Mouse (Mus musculus) neural tube, embryonic 14.5 days (tissue): ENCODE results near the gene Zfp984. TPM values are rescaled to one million over a fixed set of nuclear protein-coding genes. Genes with fewer than 3 reads are reported as not detected.
"Not testable (repeated sequence)": the region's sequence is repeated elsewhere in the genome, so short reads cannot be mapped to it uniquely, and the experiment has no call there.

ENCODE experiments used
- ATAC-seq: fragments of 200-750 bp; cut with Nextera tagmentation; 2 replicates; pipeline ENCODE4 v1.8.0; 2017; ENCODE audit warnings: low read depth, mild to moderate bottlenecking, moderate TSS enrichment, moderate library complexity
- H3K27ac ChIP-seq: fragments of 300-500 bp; sonication (generic); 2 replicates; pipeline ENCODE4 v1.5.1; 2014; ENCODE audit warnings: low read depth, mild to moderate bottlenecking, control low read depth, low read length, moderate library complexity, mixed read lengths
- H3K27me3 ChIP-seq: fragments of 300-500 bp; sonication (generic); 2 replicates; pipeline ENCODE4 v1.6.1; 2014; ENCODE audit warnings: low read length; ENCODE audit not compliant: control insufficient read depth, insufficient read depth
- H3K36me3 ChIP-seq: fragments of 300-500 bp; sonication (generic); 2 replicates; pipeline ENCODE4 v1.6.1; 2014; ENCODE audit warnings: low read length, mixed read lengths; ENCODE audit not compliant: control insufficient read depth, insufficient read depth
- H3K4me1 ChIP-seq: fragments of 300-500 bp; sonication (generic); 2 replicates; pipeline ENCODE4 v1.6.1; 2014; ENCODE audit warnings: low read length; ENCODE audit not compliant: control insufficient read depth, insufficient read depth
- H3K4me2 ChIP-seq: fragments of 300-500 bp; sonication (generic); 2 replicates; pipeline ENCODE4 v1.6.1; 2014; ENCODE audit warnings: mild to moderate bottlenecking, low read depth, low read length, control low read depth
- H3K4me3 ChIP-seq: fragments of 300-500 bp; sonication (generic); 2 replicates; pipeline ENCODE4 v1.5.1; 2014; ENCODE audit warnings: low read depth, low read length, control low read depth, mixed read lengths
- H3K9ac ChIP-seq: fragments of 300-500 bp; sonication (generic); replicated peaks from 2 replicates; pipeline ENCODE4 v1.6.1; 2014; ENCODE audit warnings: low read depth, mild to moderate bottlenecking, control low read depth, low read length, mixed read lengths
- H3K9me3 ChIP-seq: fragments of 300-500 bp; sonication (generic); 2 replicates; pipeline ENCODE4 v1.6.1; 2016; ENCODE audit warnings: low read length; ENCODE audit not compliant: control insufficient read depth
- WGBS: fragments of 180-500 bp; shearing (Covaris S2); extraction: QIAGEN DNeasy Blood & Tissue Kit; methylation state at CpG from one replicate; pipeline ENCODE4 v1.1.7; 2014; 5-methylcytosine and 5-hydroxymethylcytosine counted together
- polyA plus RNA-seq: library from polyadenylated mRNA; unstranded; fragments of >200 nt; fragmentation: Nextera tagmentation; extraction: Ambion mirVana; gene quantifications from 2 replicates; pipeline ENCODE4 v1.2.1, GENCODE M21; 2014

The Zfp984 gene
- polyA plus RNA-seq, 1 experiment from 2014 or later = 5.3 TPM

DNA sequence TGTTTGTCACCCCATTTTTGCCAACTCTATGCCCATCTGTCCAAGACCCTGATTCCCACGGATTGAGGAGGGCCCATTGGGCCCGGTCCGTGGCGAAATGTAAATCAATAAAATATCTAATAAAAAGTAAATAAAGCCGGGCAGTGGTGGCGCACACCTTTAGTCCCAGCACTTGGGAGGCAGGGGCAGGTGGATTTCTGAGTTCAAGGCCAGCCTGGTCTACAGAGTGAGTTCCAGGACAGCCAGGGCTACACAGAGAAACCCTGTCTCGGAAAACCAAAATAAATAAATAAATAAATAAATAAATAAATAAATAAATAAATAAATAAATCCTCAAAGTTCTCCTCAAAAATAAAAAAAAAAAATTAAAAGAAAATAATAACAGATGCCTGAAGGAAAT, 10.1 kb upstream of the Zfp984 start:
- H3K27me3 ChIP-seq, H3K4me1 ChIP-seq, H3K4me3 ChIP-seq, H3K9ac ChIP-seq, ATAC-seq, H3K4me2 ChIP-seq, H3K27ac ChIP-seq, H3K36me3 ChIP-seq: not testable (repeated sequence)
- H3K9me3 ChIP-seq = peaks cover 16% of the 10 kb centered on the region
- WGBS = 84% methylated on average over 7 of the region's 7 CpGs

DNA sequence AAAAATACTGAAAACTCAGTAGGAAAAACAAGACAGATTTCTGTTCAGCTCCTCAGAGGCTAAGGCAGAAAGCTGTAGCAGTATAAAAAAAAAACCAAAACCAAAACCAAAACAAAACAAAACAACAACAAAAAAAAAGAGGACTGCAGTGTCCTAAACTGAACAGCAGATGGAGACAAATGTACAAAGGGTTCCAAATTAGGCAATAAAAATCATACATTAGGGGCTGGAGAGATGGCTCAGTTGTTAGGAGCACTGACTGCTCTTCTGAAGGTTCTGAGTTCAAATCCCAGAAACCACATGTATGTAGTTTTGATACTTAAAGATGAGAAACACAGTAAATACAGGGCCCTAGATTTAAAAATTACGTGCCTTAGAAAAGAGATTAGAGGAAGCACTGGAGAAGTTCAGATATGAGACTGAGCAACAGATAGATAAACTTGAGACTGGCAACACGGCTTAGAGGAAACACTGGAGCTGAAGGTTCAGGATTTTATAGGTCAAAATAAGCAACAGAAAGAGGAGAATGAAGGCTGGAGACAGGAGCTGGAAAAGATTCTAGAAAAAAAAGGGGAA, 5.1 kb upstream of the Zfp984 start:
- Histone ChIP-seq H3K4me3 (no peak overlapping the region), H3K9me3 (no peaks in the 10 kb centered on the region), H3K27ac (no peak overlapping the region), H3K9ac (no peak overlapping the region), H3K36me3 (no peaks in the 10 kb centered on the region), H3K4me1 (no peaks in the 10 kb centered on the region), H3K4me2 (no peak overlapping the region), H3K27me3 (no peaks in the 10 kb centered on the region)
- no peak for ATAC-seq
- whole genome bisulfite sequencing = 86% methylated on average over 2 of the region's 2 CpGs

DNA sequence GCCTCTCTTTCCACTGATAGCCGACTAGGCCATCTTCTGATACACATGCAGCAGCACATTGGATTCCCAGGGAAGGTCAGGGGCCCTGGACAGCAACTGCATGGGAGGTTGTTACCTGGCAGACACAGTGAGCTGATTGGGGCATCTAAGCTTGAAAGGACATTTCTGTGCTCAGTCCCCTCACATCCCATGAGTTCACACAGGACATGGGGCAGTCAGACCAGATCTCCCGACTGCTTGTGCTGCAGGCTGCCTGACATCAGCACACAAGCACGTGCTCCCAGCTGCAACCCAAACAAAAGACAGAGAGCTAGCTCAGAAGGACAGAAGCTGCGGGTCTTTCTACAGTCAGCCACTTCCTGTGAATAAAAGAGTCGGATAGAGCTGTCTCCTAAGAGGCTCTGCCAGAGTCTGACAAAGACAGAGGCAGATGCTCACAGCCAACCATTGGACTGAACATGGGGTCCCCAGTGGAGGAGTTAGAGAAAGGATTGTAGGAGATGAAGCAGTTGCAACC, 3.7 kb upstream of the Zfp984 start:
- H3K9me3 ChIP-seq = no peaks in the 10 kb centered on the region
- H3K36me3 ChIP-seq = no peaks in the 10 kb centered on the region
- H3K4me2 ChIP-seq = no peak overlapping the region
- no peak overlapping the region for H3K27ac ChIP-seq
- no peak overlapping the region for H3K9ac ChIP-seq
- H3K4me3 ChIP-seq = no peak overlapping the region
- no peak; the same call in 1 of the 2 replicates for ATAC-seq
- no peaks in the 10 kb centered on the region for H3K27me3 ChIP-seq
- no peaks in the 10 kb centered on the region for H3K4me1 ChIP-seq
- 54% methylated on average over 5 of the region's 5 CpGs for WGBS

DNA sequence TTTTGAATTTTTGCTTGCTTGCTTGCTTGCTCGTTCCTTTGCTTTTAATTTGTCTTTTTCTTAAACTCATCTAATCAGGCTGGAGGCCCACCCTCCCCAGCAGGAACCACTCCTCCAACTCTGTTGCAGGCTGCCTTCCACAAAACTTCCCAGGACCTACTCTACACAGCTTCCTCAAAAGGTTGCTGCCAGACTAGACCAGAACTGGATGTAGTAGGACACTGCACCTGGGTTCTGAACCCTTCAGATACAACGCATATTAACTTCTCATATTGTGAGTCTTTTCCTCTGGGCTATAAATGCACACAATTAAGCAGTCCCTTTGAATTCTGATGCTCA, 347 bp upstream of the Zfp984 start:
- not testable (repeated sequence) for H3K27ac ChIP-seq, ATAC-seq, H3K9ac ChIP-seq, H3K4me1 ChIP-seq, H3K27me3 ChIP-seq, H3K9me3 ChIP-seq, H3K36me3 ChIP-seq
- peak overlapping the region; percentile 50; the same call in 1 of the 2 replicates for H3K4me2 ChIP-seq
- 0 out of 2 replicates have a peak overlapping the region, but pooled peaks have one; percentile 25 for H3K4me3 ChIP-seq
- WGBS = 47% methylated on average over 2 of the region's 2 CpGs

DNA sequence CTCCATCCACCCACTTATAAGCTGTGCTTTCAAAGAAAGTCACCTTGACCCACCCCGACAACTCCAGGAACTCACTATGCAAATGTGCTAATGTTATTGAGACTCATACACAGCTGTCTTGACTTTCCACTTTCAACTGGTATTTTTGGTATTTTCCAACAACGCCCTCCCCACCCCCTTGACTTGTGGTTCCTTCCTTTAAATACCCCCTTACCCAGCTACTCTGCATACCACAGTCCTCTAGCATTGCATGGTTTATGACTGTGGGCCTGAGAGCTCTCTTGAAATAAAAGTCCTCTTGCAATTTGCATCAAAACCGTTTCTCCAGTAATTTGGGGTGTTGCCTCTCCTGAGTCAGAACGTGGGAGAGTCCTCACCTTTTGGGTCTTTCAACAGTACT, 1.1 kb downstream of the Zfp984 start:
- not testable (repeated sequence) for ATAC-seq, H3K9ac ChIP-seq, H3K27ac ChIP-seq, H3K27me3 ChIP-seq, H3K4me1 ChIP-seq, H3K4me2 ChIP-seq, H3K9me3 ChIP-seq, H3K36me3 ChIP-seq, H3K4me3 ChIP-seq
- 61% methylated on average over 4 of the region's 4 CpGs for WGBS

DNA sequence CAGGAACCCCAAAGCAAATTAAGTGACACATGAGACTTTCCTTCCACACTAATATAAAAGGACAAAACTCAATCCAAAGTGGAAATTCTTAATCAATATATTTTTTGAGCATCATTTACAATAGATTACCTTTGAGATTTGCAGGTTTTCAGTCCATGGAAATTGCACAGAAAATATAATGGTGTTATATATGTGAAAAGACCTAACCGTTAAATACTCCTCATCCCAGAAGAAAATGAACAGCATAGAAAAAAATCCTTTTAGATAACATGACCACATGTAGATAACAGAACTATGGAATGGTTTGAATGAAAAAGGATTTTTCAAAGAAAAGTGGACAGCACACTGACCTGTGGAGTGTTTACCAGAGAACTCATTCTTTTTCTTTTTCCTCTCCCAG, 14.3 kb downstream of the Zfp984 start:
- H3K36me3 ChIP-seq, H3K4me3 ChIP-seq, H3K9ac ChIP-seq, H3K4me1 ChIP-seq, H3K4me2 ChIP-seq, ATAC-seq, H3K9me3 ChIP-seq, H3K27ac ChIP-seq, H3K27me3 ChIP-seq: not testable (repeated sequence)
- 96% methylated on average over 1 of the region's 1 CpGs for WGBS

DNA sequence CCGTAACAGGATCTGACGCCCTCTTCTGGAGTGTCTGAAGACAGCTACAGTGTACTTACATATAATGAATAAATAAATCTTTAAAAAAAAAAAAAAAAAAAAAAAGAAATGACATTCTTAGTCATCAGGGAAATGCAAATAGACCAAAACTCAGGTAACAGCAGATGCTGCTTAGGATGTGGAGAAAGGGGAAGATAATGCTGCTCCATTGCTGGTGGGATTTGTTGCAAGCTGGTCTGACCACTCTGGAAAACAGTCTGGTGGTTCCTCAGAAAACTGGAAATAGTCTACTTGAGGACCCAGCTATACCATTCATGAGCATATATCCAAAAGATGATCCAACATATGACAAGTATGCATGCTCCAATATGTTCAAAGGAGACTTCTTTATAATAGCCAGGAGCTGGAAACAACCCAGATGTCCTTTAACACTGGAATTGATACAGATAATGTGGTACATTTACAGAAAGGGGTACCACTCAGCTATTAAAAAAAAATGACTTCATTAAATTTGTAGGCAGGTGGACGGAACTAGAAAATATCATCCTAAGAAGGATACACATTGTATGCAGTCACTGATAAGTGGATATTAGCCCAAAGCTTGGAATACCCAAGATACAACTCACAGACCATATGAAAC, 15.4 kb downstream of the Zfp984 start:
- 89% methylated on average over 1 of the region's 3 CpGs for WGBS

DNA sequence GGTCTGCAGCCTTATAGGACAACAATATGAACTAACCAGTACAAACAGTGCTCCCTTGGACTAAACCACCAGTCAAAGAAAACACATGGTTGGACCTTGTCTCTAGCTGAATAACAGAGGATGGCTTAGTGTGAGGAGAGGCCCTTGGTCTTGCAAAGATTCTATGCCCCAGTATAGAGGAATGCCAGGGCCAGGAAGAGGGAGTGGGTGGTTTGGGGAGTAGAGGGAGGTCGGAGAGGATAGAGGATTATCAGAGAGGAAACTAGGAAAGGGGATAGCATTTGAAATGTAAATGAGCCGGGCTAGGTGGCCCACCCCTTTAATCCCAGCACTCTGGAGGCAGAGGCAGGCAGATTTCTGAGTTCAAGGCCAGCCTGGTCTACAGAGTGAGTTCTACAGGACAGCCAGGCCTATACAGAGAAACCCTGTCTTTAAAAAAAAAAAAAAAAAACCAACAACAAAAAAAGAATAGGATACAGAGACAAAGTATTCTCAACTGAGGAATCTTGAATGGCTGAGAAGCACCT, 16.1 kb downstream of the Zfp984 start:
- not testable (repeated sequence) for H3K36me3 ChIP-seq, H3K4me3 ChIP-seq, H3K27ac ChIP-seq, H3K4me2 ChIP-seq, H3K4me1 ChIP-seq, H3K9ac ChIP-seq, ATAC-seq, H3K27me3 ChIP-seq, H3K9me3 ChIP-seq
- WGBS = 74% methylated on average over 2 of the region's 2 CpGs

More for the DNA sequence above, 15.4 kb downstream of the Zfp984 start:
- not testable (repeated sequence) for ATAC-seq, H3K4me3 ChIP-seq, H3K4me2 ChIP-seq, H3K9me3 ChIP-seq, H3K4me1 ChIP-seq, H3K27ac ChIP-seq, H3K27me3 ChIP-seq, H3K9ac ChIP-seq, H3K36me3 ChIP-seq

DNA sequence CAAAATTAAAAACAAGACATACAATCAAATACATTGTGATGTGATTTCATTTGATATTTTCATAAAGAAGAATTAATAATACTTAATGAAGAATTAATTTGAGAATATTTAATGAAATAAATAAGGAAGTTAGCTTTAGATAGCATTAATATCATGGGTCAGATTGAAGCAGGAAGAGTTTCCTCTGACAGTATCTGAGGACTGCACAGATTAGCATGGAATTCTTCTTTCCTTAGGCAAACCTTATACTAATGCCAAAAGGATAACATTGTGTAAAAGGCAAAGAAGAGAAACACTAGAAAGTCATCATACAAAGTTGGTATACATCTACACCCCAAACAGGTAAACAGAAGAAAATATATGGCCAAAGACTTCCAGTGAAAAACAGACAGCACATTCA, 17.9 kb downstream of the Zfp984 start:
- not testable (repeated sequence) for H3K4me3 ChIP-seq, H3K9ac ChIP-seq, H3K27ac ChIP-seq, ATAC-seq, H3K27me3 ChIP-seq, H3K4me2 ChIP-seq, H3K4me1 ChIP-seq, H3K9me3 ChIP-seq, H3K36me3 ChIP-seq
